Mouse (Mus musculus) erythroblast, embryonic 14.5 days (primary cell): Measurements from ENCODE around the gene Pacrg.

ENCODE experiments used
- GATA1 ChIP-seq: IDR thresholded peaks from 2 replicates; pipeline ENCODE4 v1.6.1; 2012; ENCODE audit warnings: low read length, inconsistent platforms, mixed read lengths
- TAL1 ChIP-seq: IDR thresholded peaks from 3 replicates; pipeline ENCODE4 v1.6.1; 2012; ENCODE audit warnings: low read length, inconsistent platforms, mixed read lengths

DNA sequence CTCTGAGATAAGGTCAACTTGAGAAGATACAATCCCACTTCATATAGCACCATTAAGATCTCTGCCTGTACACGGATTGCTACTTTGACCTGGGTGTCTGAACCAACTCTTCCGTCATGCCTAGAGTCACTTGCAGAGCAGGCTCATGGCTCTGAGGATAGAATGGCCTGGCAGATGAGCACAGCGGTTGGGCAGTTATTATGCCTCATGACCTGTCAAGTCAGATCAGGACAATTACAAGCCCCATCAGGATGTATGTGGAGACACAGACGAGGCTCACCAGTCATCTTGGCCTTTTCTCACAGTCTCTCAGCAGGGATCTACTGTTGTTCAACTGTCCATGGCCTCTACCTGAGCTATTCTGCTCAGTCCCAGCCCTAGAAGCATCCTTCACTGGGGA is 424.0 kb downstream of the Pacrg start:
- TF ChIP-seq GATA1 (no peak), TAL1 (no peak)
